Mouse (Mus musculus) central nervous system, embryonic 18 days (tissue): ENCODE data around the gene Sntg2. TPM values are rescaled to one million over a fixed set of nuclear protein-coding genes. Genes with fewer than 3 reads are reported as not detected.

ENCODE experiments used
- polyA plus RNA-seq: library from polyadenylated mRNA; depleted of rRNA; stranded (reverse); fragments of >200 nt; gene quantifications from 2 replicates; pipeline ENCODE4 v1.2.3, GENCODE M21; 2012; rRNA removed

Gene Sntg2
- 3.6 and 4.5 TPM in 2 replicates for polyA plus RNA-seq

DNA sequence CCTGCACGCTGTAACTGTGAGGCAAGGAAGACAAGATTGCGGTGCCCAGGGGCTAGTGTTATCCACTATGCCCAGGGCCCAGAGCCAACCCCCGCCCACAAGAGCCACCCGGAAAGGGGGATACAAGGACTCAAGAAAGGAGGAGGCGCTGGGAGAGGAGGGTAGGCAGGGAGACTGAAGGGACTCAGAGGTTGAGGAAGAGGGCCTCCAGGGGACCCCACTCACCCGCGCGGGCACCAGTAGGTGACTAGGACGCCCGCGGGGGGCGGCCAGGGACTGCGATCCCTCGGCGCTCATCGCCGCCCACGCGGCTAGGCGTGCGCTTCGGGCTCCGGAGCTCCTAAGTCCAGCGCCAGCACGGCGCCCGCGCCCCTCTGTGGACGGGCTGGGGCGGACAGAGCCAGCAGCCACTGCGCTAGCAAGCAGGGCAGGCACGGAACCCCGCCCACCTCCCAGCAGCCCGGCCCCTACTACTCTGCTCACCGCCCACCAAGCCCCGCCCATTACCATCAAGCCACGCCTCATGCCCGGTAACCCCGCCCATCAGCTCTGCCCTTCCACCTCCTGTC lies at the start of gene Sntg2:
Gene Sntg2, minus strand, starts transcription at position 443 of the 569 bp plus-strand sequence.

GRCm38 (mm10) chr12:30132524-30132923 lies 240.7 kb downstream of the Sntg2 start, which contains the start of gene Tpo:
Tpo (minus strand) TSS chr12:30132624.

Other genes starting within 250 kb of the Sntg2 start
- gene Tpo, start 240.8 kb downstream of the Sntg2 start, polyA plus RNA-seq: 0.38 and 0.45 TPM in 2 replicates
- gene Tmem18, start 211.1 kb upstream of the Sntg2 start, polyA plus RNA-seq: 30.9 and 34.7 TPM in 2 replicates